Mouse (Mus musculus): ENCODE data around the gene Klhl22.

Gene Klhl22

DNA sequence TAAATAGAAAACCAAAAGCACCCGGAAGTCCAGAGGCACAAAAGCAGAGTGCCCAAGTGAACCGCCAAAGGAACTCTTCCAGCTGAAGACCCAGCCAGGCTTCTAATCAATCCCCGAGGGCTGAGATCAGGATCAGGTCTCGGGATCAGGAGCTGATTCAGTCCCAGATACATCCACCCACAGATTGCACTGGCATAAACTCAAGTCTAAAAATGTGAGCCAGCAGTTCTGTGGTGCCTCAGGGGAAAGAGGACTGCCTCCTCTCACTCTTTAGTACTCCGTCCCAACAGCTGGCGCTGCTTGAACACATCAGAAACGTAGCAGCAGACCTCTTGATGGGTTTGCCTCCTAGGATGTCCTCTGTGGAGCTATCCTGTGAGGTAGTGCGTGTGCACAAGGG lies 57.1 kb downstream of the Klhl22 start:
- DNase-seq (ENCODE audit: low read depth, low spot score) = no peak
- H3K27me3 ChIP-seq (ENCODE audit: control insufficient read depth, insufficient read depth, low read length, poor library complexity, severe bottlenecking) = no peaks in the 10 kb centered on the region
- H3K36me3 ChIP-seq (ENCODE audit: control insufficient read depth, insufficient read depth, low read length, poor library complexity, severe bottlenecking) = no peaks in the 10 kb centered on the region

GRCm38 (mm10) chr16:17826500-17826899 lies 67.1 kb downstream of the Klhl22 start:
- H3K27me3 ChIP-seq (ENCODE audit: control insufficient read depth, insufficient read depth, low read length, poor library complexity, severe bottlenecking) = no peaks in the 10 kb centered on the region
- no peak for DNase-seq (ENCODE audit: low read depth, low spot score)
- H3K36me3 ChIP-seq (ENCODE audit: control insufficient read depth, insufficient read depth, low read length, poor library complexity, severe bottlenecking) = no peaks in the 10 kb centered on the region

DNA sequence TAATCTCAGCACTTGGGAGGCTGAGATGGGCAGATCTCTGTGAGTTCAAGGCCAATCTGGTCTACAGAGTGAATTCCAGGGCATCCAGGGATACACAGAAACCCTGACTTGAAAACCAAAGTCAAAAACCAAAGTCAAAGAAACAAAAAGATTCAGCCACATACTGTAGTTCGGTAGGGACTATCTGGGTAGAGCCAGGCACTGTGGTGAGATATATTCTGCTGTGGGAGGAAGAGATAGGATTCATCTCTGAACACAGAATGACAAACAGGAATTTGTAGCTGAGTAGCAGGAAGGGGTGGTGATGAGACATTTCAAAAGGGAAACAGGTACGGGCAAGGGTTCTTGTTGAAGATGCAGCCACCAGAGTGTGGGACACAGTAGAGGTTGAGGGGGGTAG lies 68.8 kb downstream of the Klhl22 start:
- no peak for DNase-seq (ENCODE audit: low read depth, low spot score)
- H3K27me3 ChIP-seq (ENCODE audit: control insufficient read depth, insufficient read depth, low read length, poor library complexity, severe bottlenecking) = no peaks in the 10 kb centered on the region

DNA sequence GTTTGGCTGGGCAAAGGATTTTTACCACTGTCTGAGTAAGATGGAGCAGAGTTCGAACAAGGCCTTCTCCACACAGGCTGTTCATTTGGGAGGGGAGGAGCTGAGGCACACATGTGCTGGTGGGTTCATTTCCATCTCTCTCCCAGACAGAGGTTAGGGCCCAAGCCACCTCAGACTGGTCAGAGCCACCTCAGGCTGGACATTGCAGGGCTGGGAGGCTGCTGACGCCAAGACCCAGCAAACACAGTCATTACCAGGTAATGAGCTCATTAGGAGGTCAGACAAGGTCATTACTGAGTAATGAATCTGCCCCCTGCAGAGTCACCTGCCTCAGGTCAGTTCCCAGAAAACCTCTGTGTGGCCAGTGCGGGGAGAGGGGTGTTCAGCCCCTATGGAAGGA lies 69.4 kb downstream of the Klhl22 start:
- H3K36me3 ChIP-seq (ENCODE audit: control insufficient read depth, insufficient read depth, low read length, poor library complexity, severe bottlenecking) = no peaks in the 10 kb centered on the region; the same call in 1 of the 2 replicates
- DNase-seq (ENCODE audit: low read depth, low spot score) = no peak

More for the DNA sequence above, 68.8 kb downstream of the Klhl22 start:
- H3K36me3 ChIP-seq (ENCODE audit: control insufficient read depth, insufficient read depth, low read length, poor library complexity, severe bottlenecking) = no peaks in the 10 kb centered on the region; the same call in 1 of the 2 replicates

GRCm38 (mm10) chr16:17830385-17831178 lies 71.2 kb downstream of the Klhl22 start:
- H3K36me3 ChIP-seq (ENCODE audit: control insufficient read depth, insufficient read depth, low read length, poor library complexity, severe bottlenecking) = no peaks in the 10 kb centered on the region; the same call in 1 of the 2 replicates
- H3K27me3 ChIP-seq (ENCODE audit: control insufficient read depth, insufficient read depth, low read length, poor library complexity, severe bottlenecking) = no peaks in the 10 kb centered on the region
- no peak for DNase-seq (ENCODE audit: low read depth, low spot score)

More for the DNA sequence above, 69.4 kb downstream of the Klhl22 start:
- H3K27me3 ChIP-seq (ENCODE audit: control insufficient read depth, insufficient read depth, low read length, poor library complexity, severe bottlenecking) = no peaks in the 10 kb centered on the region

GRCm38 (mm10) chr16:17831781-17832180 lies 72.4 kb downstream of the Klhl22 start:
- DNase-seq (ENCODE audit: low read depth, low spot score) = no peak
- Histone ChIP-seq H3K27me3 (ENCODE audit: control insufficient read depth, insufficient read depth, low read length, poor library complexity, severe bottlenecking) (no peaks in the 10 kb centered on the region), H3K36me3 (ENCODE audit: control insufficient read depth, insufficient read depth, low read length, poor library complexity, severe bottlenecking) (no peaks in the 10 kb centered on the region; the same call in 1 of the 2 replicates)

DNA sequence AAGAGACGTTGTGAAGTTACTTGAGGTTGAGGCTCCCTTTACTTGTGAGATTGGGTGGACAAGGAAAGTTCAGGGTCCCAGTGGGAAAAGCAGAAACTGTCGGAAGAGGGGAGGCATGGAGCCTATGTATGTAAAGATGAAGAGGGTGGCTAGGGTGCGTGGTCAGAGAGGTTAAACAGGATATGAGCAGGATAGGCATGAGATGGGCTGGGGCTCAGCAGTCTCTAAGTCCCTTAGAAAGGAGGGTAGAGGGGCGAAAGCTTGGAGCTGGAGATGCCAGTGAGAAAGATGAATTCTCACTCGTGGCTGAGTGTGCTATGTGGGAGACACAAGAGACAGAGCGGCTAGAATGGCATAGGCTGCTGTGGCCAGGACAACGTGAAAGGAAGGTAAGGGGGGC lies 73.4 kb downstream of the Klhl22 start, which contains the start of gene B830017H08Rik:
Gene B830017H08Rik (plus strand): TSS at position 301 of the 400 bp plus-strand sequence.
- no peaks in the 10 kb centered on the region; the same call in 1 of the 2 replicates for H3K36me3 ChIP-seq (ENCODE audit: control insufficient read depth, insufficient read depth, low read length, poor library complexity, severe bottlenecking)
- H3K27me3 ChIP-seq (ENCODE audit: control insufficient read depth, insufficient read depth, low read length, poor library complexity, severe bottlenecking) = no peaks in the 10 kb centered on the region
- no peak for DNase-seq (ENCODE audit: low read depth, low spot score)

DNA sequence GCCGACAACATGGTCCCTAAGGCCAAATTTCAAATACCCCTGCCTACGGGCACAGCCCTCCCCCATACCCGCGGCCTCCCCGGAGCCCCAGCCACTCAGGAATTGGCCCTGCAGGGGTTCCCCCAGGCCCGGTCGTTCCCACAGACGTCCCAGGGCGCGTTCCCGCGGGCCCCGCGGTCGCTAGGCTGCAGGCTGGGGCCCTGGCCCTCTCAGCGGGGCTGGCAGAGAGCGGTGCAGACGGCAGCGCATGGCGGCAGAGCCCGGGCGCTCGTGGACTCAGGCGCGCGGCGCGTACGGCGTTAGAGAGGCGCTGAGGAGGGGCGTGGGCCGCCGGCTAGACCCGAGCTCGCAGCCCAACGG lies 73.9 kb downstream of the Klhl22 start:
- Histone ChIP-seq H3K36me3 (ENCODE audit: control insufficient read depth, insufficient read depth, low read length, poor library complexity, severe bottlenecking) (no peaks in the 10 kb centered on the region; the same call in 1 of the 2 replicates), H3K27me3 (ENCODE audit: control insufficient read depth, insufficient read depth, low read length, poor library complexity, severe bottlenecking) (no peaks in the 10 kb centered on the region)
- no peak for DNase-seq (ENCODE audit: low read depth, low spot score)

GRCm38 (mm10) chr16:17833681-17834399 lies 74.4 kb downstream of the Klhl22 start:
- Histone ChIP-seq H3K27me3 (ENCODE audit: control insufficient read depth, insufficient read depth, low read length, poor library complexity, severe bottlenecking) (no peaks in the 10 kb centered on the region), H3K36me3 (ENCODE audit: control insufficient read depth, insufficient read depth, low read length, poor library complexity, severe bottlenecking) (no peaks in the 10 kb centered on the region; the same call in 1 of the 2 replicates)
- DNase-seq (ENCODE audit: low read depth, low spot score) = no peak

GRCm38 (mm10) chr16:17834543-17834942 lies 75.1 kb downstream of the Klhl22 start:
- no peaks in the 10 kb centered on the region for H3K27me3 ChIP-seq (ENCODE audit: control insufficient read depth, insufficient read depth, low read length, poor library complexity, severe bottlenecking)
- DNase-seq (ENCODE audit: low read depth, low spot score) = no peak

DNA sequence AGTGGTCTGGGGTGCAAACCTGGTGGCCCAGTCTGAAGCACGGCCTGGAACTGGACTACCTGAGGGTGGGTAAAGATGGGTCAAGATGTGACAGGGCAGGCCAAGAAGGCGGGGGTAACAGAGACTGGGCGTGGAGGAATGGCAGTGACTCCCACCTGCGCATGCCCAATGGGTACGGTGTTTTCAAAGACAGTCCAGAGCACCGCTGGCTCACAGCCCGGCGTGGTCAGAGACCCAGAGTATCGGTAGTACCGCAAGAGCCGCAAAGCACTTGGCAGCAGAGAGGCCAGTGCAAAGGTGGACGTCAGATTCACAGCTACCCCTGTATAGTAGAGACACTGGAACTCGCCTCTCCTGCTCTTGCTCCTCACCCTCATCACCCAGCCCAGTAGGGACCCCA lies 76.1 kb downstream of the Klhl22 start:
- DNase-seq (ENCODE audit: low read depth, low spot score) = no peak
- H3K27me3 ChIP-seq (ENCODE audit: control insufficient read depth, insufficient read depth, low read length, poor library complexity, severe bottlenecking) = no peaks in the 10 kb centered on the region
- H3K36me3 ChIP-seq (ENCODE audit: control insufficient read depth, insufficient read depth, low read length, poor library complexity, severe bottlenecking) = no peaks in the 10 kb centered on the region; the same call in 1 of the 2 replicates

More at GRCm38 (mm10) chr16:17834543-17834942, 75.1 kb downstream of the Klhl22 start:
- no peaks in the 10 kb centered on the region; the same call in 1 of the 2 replicates for H3K36me3 ChIP-seq (ENCODE audit: control insufficient read depth, insufficient read depth, low read length, poor library complexity, severe bottlenecking)

- H3K36me3 ChIP-seq (ENCODE audit: control insufficient read depth, insufficient read depth, low read length, poor library complexity, severe bottlenecking) = no peaks in the 10 kb centered on the region; the same call in 1 of the 2 replicates
- DNase-seq (ENCODE audit: low read depth, low spot score) = no peak
- no peaks in the 10 kb centered on the region for H3K27me3 ChIP-seq (ENCODE audit: control insufficient read depth, insufficient read depth, low read length, poor library complexity, severe bottlenecking)
Measured at GRCm38 (mm10) chr16:17838051-17838450, 78.6 kb downstream of the Klhl22 start, which contains the start of gene Car15. TSS of gene Car15 (minus strand) at chr16:17838364.

GRCm38 (mm10) chr16:17839976-17840375 lies 80.6 kb downstream of the Klhl22 start:
- no peaks in the 10 kb centered on the region for H3K27me3 ChIP-seq (ENCODE audit: control insufficient read depth, insufficient read depth, low read length, poor library complexity, severe bottlenecking)
- H3K36me3 ChIP-seq (ENCODE audit: control insufficient read depth, insufficient read depth, low read length, poor library complexity, severe bottlenecking) = peaks cover 7% of the 10 kb centered on the region
- DNase-seq (ENCODE audit: low read depth, low spot score) = no peak

DNA sequence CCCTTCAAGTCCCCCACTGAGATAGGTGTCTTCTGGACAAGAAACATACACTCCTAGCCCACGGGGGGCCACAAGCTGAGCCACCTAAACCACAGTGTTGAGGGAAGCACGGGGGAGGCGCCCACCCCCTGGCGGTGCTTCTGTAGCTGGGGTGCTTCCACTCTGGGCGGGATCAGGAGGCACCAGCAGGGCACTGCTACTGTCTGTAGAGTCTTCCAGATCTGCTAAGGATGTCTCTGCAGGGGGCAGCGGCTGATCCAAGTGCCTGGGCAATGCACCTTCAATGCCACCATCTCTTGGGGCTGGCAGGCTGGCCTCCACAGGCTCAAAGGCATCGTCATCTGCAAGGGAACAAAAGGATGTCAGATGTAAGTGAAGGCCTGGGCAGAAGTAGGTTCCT lies 83.0 kb downstream of the Klhl22 start:
- DNase-seq (ENCODE audit: low read depth, low spot score) = no peak

More for the DNA sequence above, 83.0 kb downstream of the Klhl22 start:
- H3K36me3 ChIP-seq (ENCODE audit: control insufficient read depth, insufficient read depth, low read length, poor library complexity, severe bottlenecking) = peaks cover 7% of the 10 kb centered on the region
- no peaks in the 10 kb centered on the region for H3K27me3 ChIP-seq (ENCODE audit: control insufficient read depth, insufficient read depth, low read length, poor library complexity, severe bottlenecking)
